Mouse (Mus musculus) neural tube, embryonic 11.5 days (tissue): ENCODE measurements around the gene Sost. TPM values are rescaled to one million over a fixed set of nuclear protein-coding genes. Genes with fewer than 3 reads are reported as not detected.
A peak's percentile ranks its signal among the peaks of the same experiment; 100 is the strongest.

Source experiments
- ATAC-seq: fragments of 200-750 bp; cut with Nextera tagmentation; 2 replicates; pipeline ENCODE4 v1.8.0; 2017; ENCODE audit warnings: moderate number of reproducible peaks, mild to moderate bottlenecking, moderate TSS enrichment, moderate library complexity; ENCODE audit not compliant: insufficient read depth, low FRiP score, low TSS enrichment
- DNase-seq: peaks from one replicate; pipeline ENCODE4 v3.0.0-alpha.2; 2015; ENCODE audit warnings: low spot score
- H3K27ac ChIP-seq: fragments of 300-500 bp; sonication (generic); 2 replicates; pipeline ENCODE4 v1.5.1; 2014; ENCODE audit warnings: low read depth, mild to moderate bottlenecking, low read length
- H3K27me3 ChIP-seq: fragments of 300-500 bp; sonication (generic); 2 replicates; pipeline ENCODE4 v1.6.1; 2014; ENCODE audit warnings: mild to moderate bottlenecking, low read length, mixed read lengths; ENCODE audit not compliant: control insufficient read depth, insufficient read depth
- H3K36me3 ChIP-seq: fragments of 300-500 bp; sonication (generic); 2 replicates; pipeline ENCODE4 v1.6.1; 2014; ENCODE audit warnings: mild to moderate bottlenecking, low read length, moderate library complexity, mixed read lengths; ENCODE audit not compliant: control insufficient read depth, insufficient read depth
- H3K4me1 ChIP-seq: fragments of 300-500 bp; sonication (generic); 2 replicates; pipeline ENCODE4 v1.6.1; 2014; ENCODE audit warnings: low read length, mixed read lengths; ENCODE audit not compliant: control insufficient read depth, insufficient read depth
- H3K4me2 ChIP-seq: fragments of 300-500 bp; sonication (generic); 2 replicates; pipeline ENCODE4 v1.6.1; 2014; ENCODE audit warnings: low read depth, mild to moderate bottlenecking, moderate library complexity
- H3K4me3 ChIP-seq: fragments of 300-500 bp; sonication (generic); 2 replicates; pipeline ENCODE4 v1.5.1; 2014; ENCODE audit warnings: low read depth, low read length
- H3K9ac ChIP-seq: fragments of 300-500 bp; sonication (generic); 2 replicates; pipeline ENCODE4 v1.6.1; 2014; ENCODE audit warnings: mild to moderate bottlenecking, low read length
- H3K9me3 ChIP-seq: fragments of 300-500 bp; sonication (generic); 2 replicates; pipeline ENCODE4 v1.6.1; 2016; ENCODE audit warnings: low read length; ENCODE audit not compliant: control insufficient read depth
- WGBS: fragments of 180-500 bp; shearing (Covaris S2); extraction: QIAGEN DNeasy Blood & Tissue Kit; methylation state at CpG from one replicate; pipeline ENCODE4 v1.1.7; 2014; 5-methylcytosine and 5-hydroxymethylcytosine counted together
- polyA plus RNA-seq: library from polyadenylated mRNA; unstranded; fragments of >200 nt; fragmentation: Nextera tagmentation; extraction: Ambion mirVana; gene quantifications from 2 replicates; pipeline ENCODE4 v1.2.1, GENCODE M21; 2014

The Sost gene
- polyA plus RNA-seq, 1 experiment from 2014 or later, result not detected

- no peak for ATAC-seq
- peaks cover 9% of the 10 kb centered on the region for H3K4me1 ChIP-seq
- H3K27ac ChIP-seq, result no peak overlapping the region
- H3K36me3 ChIP-seq, result no peaks in the 10 kb centered on the region
- peak; percentile 48 for DNase-seq
- H3K4me2 ChIP-seq, result no peak overlapping the region
- H3K9me3 ChIP-seq, result no peaks in the 10 kb centered on the region
- WGBS, result 33% methylated on average over 24 of the region's 24 CpGs
- no peak overlapping the region for H3K9ac ChIP-seq
- H3K27me3 ChIP-seq, result 0 out of 2 replicates have a peak, but pooled peaks cover 4% of the 10 kb centered on the region
- H3K4me3 ChIP-seq, result no peak overlapping the region
Measured at GRCm38 (mm10) chr11:101952541-101953341, 14.1 kb downstream of the Sost start.

DNA sequence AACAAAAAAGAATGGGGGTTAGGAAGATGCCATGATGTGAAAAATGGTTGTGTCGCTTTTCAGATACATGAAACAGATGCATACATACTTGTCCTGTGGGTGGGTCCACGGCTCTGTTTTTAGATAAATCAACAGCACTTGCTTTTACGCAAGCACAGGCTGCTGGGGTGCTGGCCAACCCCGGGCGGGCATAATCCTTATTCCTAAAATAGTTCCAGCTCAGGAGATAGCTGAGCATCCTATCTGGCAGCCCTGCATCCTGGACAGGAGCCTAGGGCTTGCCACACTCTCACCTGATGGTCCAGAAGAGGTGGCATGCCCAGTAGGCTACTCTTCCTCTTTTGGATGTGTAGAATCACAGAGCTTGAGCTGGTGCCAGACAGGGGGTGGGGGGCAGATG is 16.8 kb downstream of the Sost start:
- peaks cover 9% of the 10 kb centered on the region for H3K4me1 ChIP-seq
- 92% methylated on average over 5 of the region's 5 CpGs for WGBS
- no peak overlapping the region for H3K4me3 ChIP-seq
- H3K4me2 ChIP-seq, result no peak overlapping the region
- no peak for DNase-seq
- H3K36me3 ChIP-seq, result no peaks in the 10 kb centered on the region
- H3K9me3 ChIP-seq, result no peaks in the 10 kb centered on the region
- H3K9ac ChIP-seq, result no peak overlapping the region
- no peak overlapping the region for H3K27ac ChIP-seq
- 0 out of 2 replicates have a peak, but pooled peaks cover 4% of the 10 kb centered on the region for H3K27me3 ChIP-seq
- no peak for ATAC-seq

DNA sequence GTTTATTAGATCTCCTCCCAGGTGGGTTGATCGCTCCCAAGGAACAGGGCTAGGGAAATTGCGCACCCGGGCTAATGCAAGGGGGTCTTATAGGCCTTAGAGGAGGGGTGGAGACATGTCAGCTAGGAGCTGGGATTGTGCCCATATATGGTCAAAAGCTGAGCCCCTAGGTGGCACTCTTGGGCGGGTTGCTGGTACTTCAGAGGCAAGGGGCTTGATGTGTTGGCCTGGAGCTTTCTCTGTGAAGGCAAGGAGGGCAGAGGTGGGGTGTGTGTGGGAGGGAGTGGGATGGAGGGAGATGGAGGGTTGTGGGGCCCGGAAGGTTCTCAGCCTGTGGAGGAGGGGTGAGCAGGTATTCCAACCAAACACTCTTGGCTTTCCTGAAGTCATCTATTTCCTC is 20.3 kb downstream of the Sost start:
- no peaks in the 10 kb centered on the region for H3K9me3 ChIP-seq
- H3K27me3 ChIP-seq, result 0 out of 2 replicates have a peak, but pooled peaks cover 2% of the 10 kb centered on the region
- no peak overlapping the region for H3K4me3 ChIP-seq
- no peak overlapping the region for H3K9ac ChIP-seq
- no peak overlapping the region for H3K27ac ChIP-seq
- ATAC-seq (no peak), DNase-seq (peak; percentile 59)
- H3K4me2 ChIP-seq, result no peak overlapping the region
- WGBS, result 20% methylated on average over 5 of the region's 5 CpGs
- H3K36me3 ChIP-seq, result no peaks in the 10 kb centered on the region
- no peaks in the 10 kb centered on the region for H3K4me1 ChIP-seq

DNA sequence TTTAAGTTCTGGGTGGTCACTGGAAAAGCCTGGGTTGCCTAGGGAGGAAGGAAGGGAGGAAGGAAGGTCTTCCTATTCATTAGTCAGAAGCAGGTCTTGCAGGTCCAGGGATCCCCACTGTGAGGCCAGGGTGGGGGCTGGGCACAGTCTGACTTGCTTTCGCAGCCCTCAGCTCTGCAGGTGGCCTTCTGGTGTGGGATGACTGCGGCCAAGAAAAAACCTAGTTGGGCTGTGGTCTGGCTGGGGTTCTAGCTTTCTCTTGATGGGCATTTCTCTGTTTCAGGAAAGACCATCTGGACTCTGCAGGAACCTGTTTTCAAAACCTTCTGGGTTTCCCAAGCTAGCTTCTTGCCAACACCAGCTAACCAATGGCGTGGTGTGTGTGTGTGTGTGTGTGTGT is 23.8 kb downstream of the Sost start:
- H3K4me2 ChIP-seq, result no peak overlapping the region
- H3K4me3 ChIP-seq, result no peak overlapping the region
- no peaks in the 10 kb centered on the region for H3K36me3 ChIP-seq
- ATAC-seq (no peak), DNase-seq (no peak)
- 30% methylated on average over 3 of the region's 3 CpGs for WGBS
- H3K9ac ChIP-seq, result no peak overlapping the region
- no peaks in the 10 kb centered on the region for H3K9me3 ChIP-seq
- H3K27ac ChIP-seq, result no peak overlapping the region
- H3K4me1 ChIP-seq, result no peaks in the 10 kb centered on the region
- H3K27me3 ChIP-seq, result peaks cover under 1% of the 10 kb centered on the region; the same call in 1 of the 2 replicates

DNA sequence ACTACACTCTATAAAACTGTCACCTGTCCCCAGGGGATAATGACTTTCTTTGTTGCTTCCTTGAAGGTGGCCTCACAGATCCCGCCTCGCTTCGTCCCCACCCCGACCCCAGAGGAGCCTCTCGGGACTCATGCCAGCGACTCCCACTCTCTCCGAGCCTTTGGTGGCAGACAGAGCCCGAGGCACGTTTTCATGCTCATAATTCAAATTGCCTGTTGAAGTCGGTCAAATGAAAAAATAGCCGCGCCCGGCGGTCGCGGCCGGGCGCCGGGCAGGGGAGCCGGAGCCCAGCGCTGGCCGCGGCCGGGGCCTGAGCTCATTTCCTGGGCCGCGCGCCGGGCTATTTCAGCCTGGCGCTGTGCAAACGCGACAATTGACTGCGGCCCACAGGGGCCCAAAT is 29.7 kb downstream of the Sost start:
- under 1% methylated on average over 24 of the region's 32 CpGs for WGBS
- no peaks in the 10 kb centered on the region for H3K36me3 ChIP-seq
- DNase-seq (peak; percentile 71), ATAC-seq (no peak)
- H3K4me1 ChIP-seq, result peaks cover 5% of the 10 kb centered on the region
- H3K4me3 ChIP-seq, result peak overlapping the region; percentile 32
- H3K4me2 ChIP-seq, result peak overlapping the region; percentile 70
- no peaks in the 10 kb centered on the region for H3K9me3 ChIP-seq
- H3K27ac ChIP-seq, result 0 out of 2 replicates have a peak overlapping the region, but pooled peaks have one; percentile 29
- peak overlapping the region; percentile 59 for H3K9ac ChIP-seq
- H3K27me3 ChIP-seq, result peaks cover 4% of the 10 kb centered on the region; the same call in 1 of the 2 replicates

DNA sequence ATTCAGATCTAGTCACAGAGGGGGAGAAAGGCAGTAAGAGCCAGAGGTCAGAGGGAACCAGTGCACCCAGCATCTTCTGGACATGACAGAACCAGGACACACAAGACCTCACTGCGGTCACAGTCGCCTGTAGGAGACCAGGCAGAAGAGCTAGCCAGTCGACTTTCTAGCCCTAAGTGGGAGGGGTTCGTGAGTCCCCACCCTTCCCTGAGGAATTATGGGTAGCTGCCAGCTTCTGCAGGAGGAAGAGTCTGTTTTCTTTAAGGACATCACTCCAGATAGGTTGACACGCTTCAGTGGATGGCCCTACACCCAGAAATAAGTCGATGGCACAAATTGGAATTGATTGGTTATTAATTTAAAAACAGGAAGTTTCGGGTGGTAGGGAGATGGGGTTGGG is 30.4 kb downstream of the Sost start:
- Histone ChIP-seq H3K27me3 (peaks cover 4% of the 10 kb centered on the region; the same call in 1 of the 2 replicates), H3K9ac (no peak overlapping the region), H3K36me3 (no peaks in the 10 kb centered on the region), H3K27ac (no peak overlapping the region), H3K4me1 (peaks cover 5% of the 10 kb centered on the region), H3K4me2 (peak overlapping the region; percentile 1; the same call in 1 of the 2 replicates), H3K4me3 (no peak overlapping the region), H3K9me3 (no peaks in the 10 kb centered on the region)
- 30% methylated on average over 7 of the region's 7 CpGs for WGBS
- no peak for DNase-seq
- ATAC-seq, result no peak

DNA sequence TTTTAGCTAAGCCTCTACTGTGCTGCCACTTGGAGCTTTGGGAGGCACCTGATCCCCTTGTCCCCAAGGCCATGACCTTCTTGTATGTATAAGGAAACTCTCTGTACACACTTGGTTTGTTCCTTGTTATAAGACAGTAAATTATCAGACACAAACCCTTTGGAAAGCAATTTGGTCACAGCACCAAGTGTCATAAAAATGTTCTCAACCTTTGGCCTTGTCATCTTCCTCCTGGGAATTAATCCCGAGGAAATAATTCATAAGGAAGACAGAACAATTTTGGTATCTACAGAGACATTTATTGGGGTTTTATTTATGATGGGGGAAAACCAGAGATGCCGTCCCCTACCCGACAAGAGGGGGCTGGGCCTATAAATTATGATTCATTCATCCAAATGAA is 31.1 kb downstream of the Sost start:
- WGBS, result 62% methylated on average over 3 of the region's 3 CpGs

DNA sequence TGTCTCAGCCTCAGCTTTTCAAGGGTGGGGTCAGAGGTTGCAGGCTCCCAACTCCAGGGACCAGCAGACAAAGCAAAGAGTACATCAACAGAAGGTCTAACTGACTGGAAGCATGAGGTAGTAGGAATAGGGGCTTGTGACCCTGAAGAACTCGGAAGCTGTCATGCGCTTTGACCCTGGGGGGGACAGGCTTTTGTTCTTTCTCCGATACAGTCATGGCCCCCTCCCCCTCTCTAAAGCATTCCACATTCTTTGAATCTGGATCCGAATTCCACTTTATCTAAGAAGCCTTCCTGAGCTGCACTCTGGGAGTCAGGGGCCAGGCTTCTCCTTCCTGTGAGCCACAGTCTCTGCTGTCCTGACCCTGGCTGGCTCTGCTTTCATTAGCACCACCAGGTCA is 34.8 kb downstream of the Sost start:
- Histone ChIP-seq H3K27ac (no peak overlapping the region), H3K9me3 (no peaks in the 10 kb centered on the region), H3K4me2 (no peak overlapping the region), H3K9ac (no peak overlapping the region), H3K4me3 (no peak overlapping the region), H3K4me1 (peaks cover 7% of the 10 kb centered on the region), H3K27me3 (no peaks in the 10 kb centered on the region), H3K36me3 (no peaks in the 10 kb centered on the region)
- 48% methylated on average over 4 of the region's 4 CpGs for WGBS
- no peak for DNase-seq
- ATAC-seq, result no peak

More for the DNA sequence above, 31.1 kb downstream of the Sost start:
- DNase-seq (no peak), ATAC-seq (no peak)
- Histone ChIP-seq H3K9ac (no peak overlapping the region), H3K27ac (no peak overlapping the region; the same call in 1 of the 2 replicates), H3K36me3 (no peaks in the 10 kb centered on the region), H3K27me3 (peaks cover 4% of the 10 kb centered on the region; the same call in 1 of the 2 replicates), H3K4me2 (no peak overlapping the region), H3K9me3 (no peaks in the 10 kb centered on the region), H3K4me1 (peaks cover 5% of the 10 kb centered on the region), H3K4me3 (no peak overlapping the region)
